Mouse (Mus musculus): ENCODE results near the gene Adam8.

Adam8 gene

GRCm38 (mm10) chr7:139992406-139992805, at the start of gene Adam8:
Adam8 (minus strand) TSS chr7:139992562.
- no peak for DNase-seq (ENCODE audit: extremely low spot score, low spot score)

- DNase-seq (ENCODE audit: extremely low spot score, low spot score): no peak
Measured at GRCm38 (mm10) chr7:140037171-140037555, 44.8 kb upstream of the Adam8 start.

GRCm38 (mm10) chr7:140036281-140037170, 44.2 kb upstream of the Adam8 start, which contains the start of the genes Zfp511 and Tubgcp2:
Zfp511 (plus strand) TSS chr7:140036391.
Tubgcp2 (minus strand) TSS chr7:140036669.
- DNase-seq (ENCODE audit: extremely low spot score, low spot score): peak; percentile 97

- DNase-seq (ENCODE audit: extremely low spot score, low spot score): no peak
Measured at GRCm38 (mm10) chr7:140035456-140035855, 43.1 kb upstream of the Adam8 start.

- DNase-seq (ENCODE audit: extremely low spot score, low spot score): no peak
Measured at GRCm38 (mm10) chr7:140033386-140033785, 41.0 kb upstream of the Adam8 start.

- no peak for DNase-seq (ENCODE audit: extremely low spot score, low spot score)
Measured at GRCm38 (mm10) chr7:140032366-140032765, 40.0 kb upstream of the Adam8 start.

- no peak for DNase-seq (ENCODE audit: extremely low spot score, low spot score)
Measured at GRCm38 (mm10) chr7:140031771-140032170, 39.4 kb upstream of the Adam8 start.

GRCm38 (mm10) chr7:140011336-140011735, 19.0 kb upstream of the Adam8 start:
- no peak for DNase-seq (ENCODE audit: extremely low spot score, low spot score)

- DNase-seq (ENCODE audit: extremely low spot score, low spot score): no peak
Measured at GRCm38 (mm10) chr7:140007781-140008180, 15.4 kb upstream of the Adam8 start.

GRCm38 (mm10) chr7:140006861-140007611, 14.7 kb upstream of the Adam8 start:
- DNase-seq (ENCODE audit: extremely low spot score, low spot score): no peak

- no peak for DNase-seq (ENCODE audit: extremely low spot score, low spot score)
Measured at GRCm38 (mm10) chr7:140004666-140005065, 12.3 kb upstream of the Adam8 start.

GRCm38 (mm10) chr7:140001086-140001740, 8.9 kb upstream of the Adam8 start:
- peak; percentile 25 for DNase-seq (ENCODE audit: extremely low spot score, low spot score)

GRCm38 (mm10) chr7:139998691-139999350, 6.5 kb upstream of the Adam8 start:
- DNase-seq (ENCODE audit: extremely low spot score, low spot score): no peak

GRCm38 (mm10) chr7:139994676-139995075, 2.3 kb upstream of the Adam8 start:
- DNase-seq (ENCODE audit: extremely low spot score, low spot score): peak; percentile 50

GRCm38 (mm10) chr7:139994202-139994601, 1.8 kb upstream of the Adam8 start:
- DNase-seq (ENCODE audit: extremely low spot score, low spot score): no peak

- no peak for DNase-seq (ENCODE audit: extremely low spot score, low spot score)
Measured at GRCm38 (mm10) chr7:139993532-139993931, 1.2 kb upstream of the Adam8 start.

- no peak for DNase-seq (ENCODE audit: extremely low spot score, low spot score)
Measured at GRCm38 (mm10) chr7:139990864-139991394, 1.4 kb downstream of the Adam8 start.

- DNase-seq (ENCODE audit: extremely low spot score, low spot score): no peak
Measured at GRCm38 (mm10) chr7:139988272-139988671, 4.1 kb downstream of the Adam8 start.

- no peak for DNase-seq (ENCODE audit: extremely low spot score, low spot score)
Measured at GRCm38 (mm10) chr7:139984505-139984904, 7.9 kb downstream of the Adam8 start.

GRCm38 (mm10) chr7:139982058-139982457, 10.3 kb downstream of the Adam8 start:
- DNase-seq (ENCODE audit: extremely low spot score, low spot score): no peak

GRCm38 (mm10) chr7:139980778-139981177, 11.6 kb downstream of the Adam8 start:
- no peak for DNase-seq (ENCODE audit: extremely low spot score, low spot score)

All from neural tube, embryonic 10.5 days (tissue).